Mouse (Mus musculus) retina, postnatal 7 days (tissue): ENCODE data around the gene Kmt5b.

Experiments used
- DNase-seq: peaks from one replicate; pipeline ENCODE4 v3.0.0-alpha.2; 2012; ENCODE audit warnings: low read depth, low spot score

Gene Kmt5b

GRCm38 (mm10) chr19:3842359-3843148 lies 75.3 kb downstream of the Kmt5b start:
- DNase-seq: no peak

- DNase-seq: no peak
Measured at GRCm38 (mm10) chr19:3843629-3844028, 76.4 kb downstream of the Kmt5b start.

GRCm38 (mm10) chr19:3844836-3845235 lies 77.6 kb downstream of the Kmt5b start:
- no peak for DNase-seq

GRCm38 (mm10) chr19:3845339-3845738 lies 78.1 kb downstream of the Kmt5b start:
- DNase-seq: no peak

GRCm38 (mm10) chr19:3845803-3846406 lies 78.7 kb downstream of the Kmt5b start:
- no peak for DNase-seq

- no peak for DNase-seq
Measured at GRCm38 (mm10) chr19:3846676-3847604, 79.7 kb downstream of the Kmt5b start.

- DNase-seq: no peak
Measured at GRCm38 (mm10) chr19:3847711-3848110, 80.5 kb downstream of the Kmt5b start.

GRCm38 (mm10) chr19:3848207-3848808 lies 81.1 kb downstream of the Kmt5b start:
- no peak for DNase-seq

GRCm38 (mm10) chr19:3849251-3849650 lies 82.0 kb downstream of the Kmt5b start:
- no peak for DNase-seq

GRCm38 (mm10) chr19:3850076-3850475 lies 82.9 kb downstream of the Kmt5b start:
- no peak for DNase-seq

GRCm38 (mm10) chr19:3850847-3851469 lies 83.7 kb downstream of the Kmt5b start:
- DNase-seq: no peak

GRCm38 (mm10) chr19:3851502-3851962 lies 84.3 kb downstream of the Kmt5b start, which contains the start of gene Chka:
Gene Chka, plus strand, starts transcription at chr19:3851773.
- DNase-seq: peak; percentile 90

- DNase-seq: no peak
Measured at GRCm38 (mm10) chr19:3851979-3852681, 84.9 kb downstream of the Kmt5b start.

- DNase-seq: no peak
Measured at GRCm38 (mm10) chr19:3853121-3853520, 85.9 kb downstream of the Kmt5b start.

GRCm38 (mm10) chr19:3853891-3854290 lies 86.7 kb downstream of the Kmt5b start:
- DNase-seq: no peak

GRCm38 (mm10) chr19:3855091-3855490 lies 87.9 kb downstream of the Kmt5b start:
- no peak for DNase-seq

- no peak for DNase-seq
Measured at GRCm38 (mm10) chr19:3855601-3856000, 88.4 kb downstream of the Kmt5b start.

- no peak for DNase-seq
Measured at GRCm38 (mm10) chr19:3857220-3857619, 90.0 kb downstream of the Kmt5b start.

GRCm38 (mm10) chr19:3862713-3863112 lies 95.5 kb downstream of the Kmt5b start:
- peak; percentile 32 for DNase-seq

- no peak for DNase-seq
Measured at GRCm38 (mm10) chr19:3864960-3865359, 97.7 kb downstream of the Kmt5b start.
